Mouse (Mus musculus): Measurements from ENCODE around the gene Baiap2. TPM values are rescaled to one million over a fixed set of nuclear protein-coding genes. Genes with fewer than 3 reads are reported as not detected.

Baiap2 gene
- polyA plus RNA-seq, 1 experiment from 2014 or later, result 34.0 TPM

- ATAC-seq (replicated peaks), result no peak
- H3K4me2 ChIP-seq (replicated peaks), result peak overlapping the region; percentile 97
- H3K36me3 ChIP-seq, result no peaks in the 10 kb centered on the region
- WGBS, result 52% methylated on average over 8 of the region's 8 CpGs
- no peaks in the 10 kb centered on the region for H3K27me3 ChIP-seq
- H3K4me3 ChIP-seq, result no peak overlapping the region
- no peak overlapping the region for H3K9ac ChIP-seq (replicated peaks)
- H3K27ac ChIP-seq (replicated peaks), result peak overlapping the region; percentile 93
- H3K9me3 ChIP-seq, result no peaks in the 10 kb centered on the region
- H3K4me1 ChIP-seq, result peaks cover 82% of the 10 kb centered on the region
These were observed 3.4 kb upstream of the Baiap2 start for GRCm38 (mm10) chr11:119939073-119939710.

- H3K27me3 ChIP-seq, result no peaks in the 10 kb centered on the region
- no peaks in the 10 kb centered on the region for H3K36me3 ChIP-seq
- no peak for ATAC-seq (replicated peaks)
- H3K4me3 ChIP-seq, result no peak overlapping the region; the same call in 1 of the 2 replicates
- H3K9me3 ChIP-seq, result no peaks in the 10 kb centered on the region
- H3K27ac ChIP-seq (replicated peaks), result peak overlapping the region; percentile 93
- H3K4me1 ChIP-seq, result peaks cover 86% of the 10 kb centered on the region
- 64% methylated on average over 4 of the region's 4 CpGs for WGBS
- no peak overlapping the region for H3K9ac ChIP-seq (replicated peaks)
- peak overlapping the region; percentile 97 for H3K4me2 ChIP-seq (replicated peaks)
These were observed 2.9 kb upstream of the Baiap2 start for GRCm38 (mm10) chr11:119939711-119940106.

DNA sequence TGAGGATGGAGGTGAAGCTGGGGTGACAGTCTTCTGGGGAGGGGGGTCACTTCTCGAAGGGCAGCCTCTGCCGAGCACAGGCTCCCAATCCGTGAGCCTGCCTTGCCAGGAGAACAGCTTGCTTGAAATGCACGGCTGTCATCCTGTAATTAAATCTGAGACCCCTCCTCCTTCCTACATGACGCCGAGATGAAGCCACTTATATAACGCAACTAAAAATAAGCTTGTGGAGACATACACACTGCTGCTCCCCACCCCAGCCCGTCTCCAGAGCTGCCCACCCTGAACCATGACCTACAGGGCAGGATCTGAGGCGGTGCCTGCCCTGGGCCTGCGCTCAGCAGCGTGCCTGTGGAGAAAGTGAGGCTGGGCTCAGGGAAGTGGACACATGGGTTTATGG is 2.4 kb upstream of the Baiap2 start:
- no peak for ATAC-seq (replicated peaks)
- Histone ChIP-seq H3K9ac (replicated peaks) (no peak overlapping the region; the same call in 1 of the 2 replicates), H3K4me1 (peaks cover 90% of the 10 kb centered on the region), H3K36me3 (no peaks in the 10 kb centered on the region), H3K9me3 (no peaks in the 10 kb centered on the region), H3K4me3 (peak overlapping the region; percentile 7; the same call in 1 of the 2 replicates), H3K4me2 (replicated peaks) (peak overlapping the region; percentile 97), H3K27ac (replicated peaks) (peak overlapping the region; percentile 93), H3K27me3 (no peaks in the 10 kb centered on the region)
- WGBS, result 53% methylated on average over 11 of the region's 11 CpGs

- no peak for ATAC-seq (replicated peaks)
- Histone ChIP-seq H3K9me3 (no peaks in the 10 kb centered on the region), H3K4me1 (peaks cover 74% of the 10 kb centered on the region), H3K27ac (replicated peaks) (peak overlapping the region; percentile 93), H3K4me2 (replicated peaks) (peak overlapping the region; percentile 97), H3K9ac (replicated peaks) (peak overlapping the region; percentile 72; the same call in 1 of the 2 replicates), H3K4me3 (peak overlapping the region; percentile 91), H3K27me3 (no peaks in the 10 kb centered on the region), H3K36me3 (no peaks in the 10 kb centered on the region)
- WGBS, result 4% methylated on average over 8 of the region's 8 CpGs
These were observed 769 bp upstream of the Baiap2 start for GRCm38 (mm10) chr11:119941794-119942193.

- under 1% methylated on average over 42 of the region's 43 CpGs for WGBS
- Histone ChIP-seq H3K4me2 (replicated peaks) (peak overlapping the region; percentile 97), H3K27me3 (no peaks in the 10 kb centered on the region), H3K27ac (replicated peaks) (peak overlapping the region; percentile 93), H3K36me3 (no peaks in the 10 kb centered on the region), H3K4me1 (peaks cover 69% of the 10 kb centered on the region), H3K9ac (replicated peaks) (peak overlapping the region; percentile 72), H3K9me3 (no peaks in the 10 kb centered on the region), H3K4me3 (peak overlapping the region; percentile 91)
- peak; percentile 21; the same call in 1 of the 2 replicates for ATAC-seq (replicated peaks)
These were observed 299 bp upstream of the Baiap2 start for GRCm38 (mm10) chr11:119942201-119942726.

GRCm38 (mm10) chr11:119943428-119943988 is 945 bp downstream of the Baiap2 start:
- peak overlapping the region; percentile 14; the same call in 1 of the 2 replicates for H3K27ac ChIP-seq (replicated peaks)
- WGBS, result 5% methylated on average over 32 of the region's 32 CpGs
- peak; percentile 26 for ATAC-seq (replicated peaks)

GRCm38 (mm10) chr11:119945343-119945742 is 2.8 kb downstream of the Baiap2 start:
- no peaks in the 10 kb centered on the region for H3K9me3 ChIP-seq
- no peak overlapping the region for H3K9ac ChIP-seq (replicated peaks)
- no peaks in the 10 kb centered on the region for H3K27me3 ChIP-seq
- WGBS, result 86% methylated on average over 7 of the region's 7 CpGs
- H3K4me3 ChIP-seq, result no peak overlapping the region
- no peak overlapping the region for H3K27ac ChIP-seq (replicated peaks)
- no peak for ATAC-seq (replicated peaks)
- no peaks in the 10 kb centered on the region for H3K36me3 ChIP-seq
- peak overlapping the region; percentile 97 for H3K4me2 ChIP-seq (replicated peaks)
- peaks cover 39% of the 10 kb centered on the region for H3K4me1 ChIP-seq

More at GRCm38 (mm10) chr11:119943428-119943988, 945 bp downstream of the Baiap2 start:
- H3K36me3 ChIP-seq, result no peaks in the 10 kb centered on the region
- peak overlapping the region; percentile 97 for H3K4me2 ChIP-seq (replicated peaks)
- peak overlapping the region; percentile 73 for H3K9ac ChIP-seq (replicated peaks)
- no peaks in the 10 kb centered on the region for H3K27me3 ChIP-seq
- H3K4me1 ChIP-seq, result peaks cover 56% of the 10 kb centered on the region
- no peaks in the 10 kb centered on the region for H3K9me3 ChIP-seq
- peak overlapping the region; percentile 91 for H3K4me3 ChIP-seq

DNA sequence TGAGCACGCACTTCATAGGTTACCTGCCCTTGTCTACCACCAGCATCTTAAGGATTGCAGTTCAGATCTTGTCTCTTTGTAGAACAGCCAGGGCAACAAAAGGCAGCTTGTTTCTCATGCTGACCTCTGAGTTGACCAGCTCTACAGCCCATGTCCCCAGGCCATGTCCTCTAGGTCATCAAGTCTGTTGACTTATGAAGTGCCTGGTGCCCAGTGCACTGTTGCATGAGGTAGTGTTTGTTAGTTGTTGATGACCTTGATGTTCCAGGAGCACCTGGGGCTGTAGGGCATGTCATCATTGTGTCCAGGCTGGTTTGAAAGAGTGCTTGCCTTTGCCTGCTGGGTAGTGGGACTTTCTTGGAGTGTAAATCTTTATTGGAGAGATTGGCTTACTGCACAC is 4.9 kb downstream of the Baiap2 start:
- no peaks in the 10 kb centered on the region for H3K27me3 ChIP-seq
- H3K36me3 ChIP-seq, result no peaks in the 10 kb centered on the region
- ATAC-seq (replicated peaks), result no peak
- no peak overlapping the region for H3K4me3 ChIP-seq
- peaks cover 23% of the 10 kb centered on the region for H3K4me1 ChIP-seq
- no peaks in the 10 kb centered on the region for H3K9me3 ChIP-seq
- WGBS, result 100% methylated on average over 1 of the region's 1 CpGs
- no peak overlapping the region for H3K9ac ChIP-seq (replicated peaks)
- no peak overlapping the region for H3K27ac ChIP-seq (replicated peaks)
- H3K4me2 ChIP-seq (replicated peaks), result no peak overlapping the region

GRCm38 (mm10) chr11:119947897-119948296 is 5.3 kb downstream of the Baiap2 start:
- Histone ChIP-seq H3K9ac (replicated peaks) (no peak overlapping the region), H3K4me3 (no peak overlapping the region), H3K36me3 (no peaks in the 10 kb centered on the region), H3K9me3 (no peaks in the 10 kb centered on the region), H3K27me3 (no peaks in the 10 kb centered on the region), H3K27ac (replicated peaks) (no peak overlapping the region), H3K4me2 (replicated peaks) (no peak overlapping the region), H3K4me1 (peaks cover 27% of the 10 kb centered on the region)
- ATAC-seq (replicated peaks), result no peak
- 72% methylated on average over 2 of the region's 2 CpGs for WGBS

DNA sequence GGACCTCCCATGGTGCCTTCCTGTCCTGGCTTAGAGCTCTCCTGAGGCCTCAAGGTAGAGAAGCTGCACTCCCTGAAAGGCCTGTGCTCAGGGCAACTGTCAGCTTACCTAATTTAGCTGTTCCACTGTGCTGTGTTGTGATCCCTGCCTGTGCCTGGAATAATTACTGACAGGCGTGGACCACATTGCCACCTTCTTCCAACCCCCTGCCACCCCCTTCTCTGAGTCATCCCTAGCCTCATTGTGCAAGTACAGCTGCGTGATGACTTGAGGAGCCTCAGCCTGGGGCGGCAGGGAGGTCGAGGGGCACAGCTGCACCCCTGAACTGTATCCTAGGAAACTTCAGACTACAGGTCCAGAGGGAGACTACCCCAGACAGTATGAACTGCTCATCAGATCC is 5.7 kb downstream of the Baiap2 start:
- H3K27ac ChIP-seq (replicated peaks), result no peak overlapping the region
- peaks cover 25% of the 10 kb centered on the region for H3K4me1 ChIP-seq
- no peak overlapping the region for H3K4me3 ChIP-seq
- H3K36me3 ChIP-seq, result no peaks in the 10 kb centered on the region
- no peaks in the 10 kb centered on the region for H3K27me3 ChIP-seq
- 57% methylated on average over 4 of the region's 4 CpGs for WGBS
- no peak overlapping the region for H3K9ac ChIP-seq (replicated peaks)
- no peak overlapping the region for H3K4me2 ChIP-seq (replicated peaks)
- no peak for ATAC-seq (replicated peaks)
- H3K9me3 ChIP-seq, result no peaks in the 10 kb centered on the region

- WGBS, result 96% methylated on average over 2 of the region's 2 CpGs
- no peak for ATAC-seq (replicated peaks)
- Histone ChIP-seq H3K27me3 (no peaks in the 10 kb centered on the region), H3K9ac (replicated peaks) (no peak overlapping the region), H3K9me3 (no peaks in the 10 kb centered on the region), H3K36me3 (no peaks in the 10 kb centered on the region), H3K4me1 (peaks cover 20% of the 10 kb centered on the region), H3K4me2 (replicated peaks) (no peak overlapping the region), H3K4me3 (no peak overlapping the region), H3K27ac (replicated peaks) (no peak overlapping the region)
These were observed 6.2 kb downstream of the Baiap2 start for GRCm38 (mm10) chr11:119948803-119949202.

DNA sequence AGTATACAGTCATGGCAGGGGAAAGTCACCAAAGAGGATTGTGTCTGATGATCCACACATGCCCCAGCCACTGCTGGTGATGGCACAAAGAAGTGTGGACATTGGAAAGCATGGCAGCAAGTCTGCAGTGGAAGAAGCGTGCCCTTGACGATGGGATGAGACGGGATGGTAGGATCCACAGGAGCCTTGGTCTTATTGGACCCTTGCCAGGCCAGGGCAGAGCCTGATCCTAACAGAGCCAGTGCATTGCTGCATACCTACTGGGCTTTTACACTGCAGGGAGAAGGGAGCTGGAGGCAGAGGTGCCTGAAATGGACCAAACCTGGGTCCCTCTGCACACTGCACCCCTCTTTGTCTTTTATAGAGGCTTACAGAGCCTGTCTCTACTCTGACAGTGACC is 8.0 kb downstream of the Baiap2 start:
- Histone ChIP-seq H3K9ac (replicated peaks) (no peak overlapping the region), H3K4me3 (no peak overlapping the region), H3K9me3 (no peaks in the 10 kb centered on the region), H3K36me3 (no peaks in the 10 kb centered on the region), H3K27ac (replicated peaks) (no peak overlapping the region), H3K4me1 (peaks cover 8% of the 10 kb centered on the region), H3K27me3 (no peaks in the 10 kb centered on the region), H3K4me2 (replicated peaks) (no peak overlapping the region)
- WGBS, result 91% methylated on average over 3 of the region's 3 CpGs
- no peak for ATAC-seq (replicated peaks)

All from forebrain, embryonic 15.5 days (tissue).